Mouse (Mus musculus): Measurements from ENCODE around the gene Sorl1. TPM values are rescaled to one million over a fixed set of nuclear protein-coding genes. Genes with fewer than 3 reads are reported as not detected.

The Sorl1 gene
- polyA plus RNA-seq, 1 experiment from 2014 or later = 5.0 TPM

DNA sequence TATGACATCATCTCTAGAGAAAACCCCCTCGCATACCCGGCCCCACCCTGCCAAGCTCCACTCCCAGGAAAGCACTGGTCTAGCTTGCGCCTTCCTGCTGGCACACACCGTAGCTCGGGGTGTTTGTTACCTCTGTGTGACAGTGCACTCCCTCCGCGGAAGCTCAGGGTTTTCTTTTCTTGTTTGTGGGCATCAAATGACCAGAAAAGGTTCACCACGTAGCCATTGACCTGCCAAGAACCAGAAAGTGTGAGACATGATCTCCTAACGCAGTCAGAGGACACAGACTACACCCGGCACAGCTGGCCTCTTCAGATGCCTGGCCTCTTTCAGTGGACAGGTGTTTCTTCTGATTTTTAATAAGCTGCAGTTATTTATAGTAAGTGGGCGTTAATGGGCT lies 139.8 kb downstream of the Sorl1 start:
- ATAC-seq (ENCODE audit: insufficient number of reproducible peaks, low FRiP score, low TSS enrichment, low read depth) = no peak
- 80% methylated on average over 11 of the region's 11 CpGs for WGBS
- H3K27me3 ChIP-seq = no peaks in the 10 kb centered on the region
- H3K4me1 ChIP-seq = 0 out of 2 replicates have a peak, but pooled peaks cover 2% of the 10 kb centered on the region
- H3K4me2 ChIP-seq = no peak overlapping the region
- no peak overlapping the region for H3K4me3 ChIP-seq
- 0 out of 2 replicates have a peak, but pooled peaks cover 4% of the 10 kb centered on the region for H3K36me3 ChIP-seq
- no peak overlapping the region for H3K9ac ChIP-seq
- H3K27ac ChIP-seq = no peak overlapping the region
- H3K9me3 ChIP-seq = no peaks in the 10 kb centered on the region

DNA sequence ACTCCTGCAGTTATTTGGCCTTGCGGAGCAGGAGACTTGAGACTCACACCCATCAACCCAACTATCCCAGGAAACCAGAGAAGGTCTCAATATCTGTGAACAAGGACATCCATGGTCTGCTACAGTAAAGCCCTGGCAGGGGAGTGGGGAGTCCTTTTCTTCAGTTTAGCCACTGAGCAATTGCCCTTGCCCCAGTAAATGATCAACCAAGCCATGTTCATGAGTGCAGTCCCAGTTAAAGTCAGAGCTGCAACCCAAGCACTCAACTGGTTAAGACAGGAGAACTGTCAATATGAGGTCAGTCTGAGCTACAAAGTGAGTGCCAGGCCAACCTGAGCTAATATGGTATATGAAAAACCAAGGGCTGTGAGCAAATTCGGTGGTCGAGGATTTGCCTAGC lies 140.8 kb downstream of the Sorl1 start:
- 88% methylated on average over 3 of the region's 3 CpGs for WGBS
- Histone ChIP-seq H3K4me3 (no peak overlapping the region), H3K27me3 (no peaks in the 10 kb centered on the region), H3K36me3 (0 out of 2 replicates have a peak, but pooled peaks cover 4% of the 10 kb centered on the region), H3K4me1 (0 out of 2 replicates have a peak, but pooled peaks cover 2% of the 10 kb centered on the region), H3K9me3 (no peaks in the 10 kb centered on the region), H3K9ac (no peak overlapping the region), H3K27ac (no peak overlapping the region), H3K4me2 (no peak overlapping the region)
- no peak for ATAC-seq (ENCODE audit: insufficient number of reproducible peaks, low FRiP score, low TSS enrichment, low read depth)

DNA sequence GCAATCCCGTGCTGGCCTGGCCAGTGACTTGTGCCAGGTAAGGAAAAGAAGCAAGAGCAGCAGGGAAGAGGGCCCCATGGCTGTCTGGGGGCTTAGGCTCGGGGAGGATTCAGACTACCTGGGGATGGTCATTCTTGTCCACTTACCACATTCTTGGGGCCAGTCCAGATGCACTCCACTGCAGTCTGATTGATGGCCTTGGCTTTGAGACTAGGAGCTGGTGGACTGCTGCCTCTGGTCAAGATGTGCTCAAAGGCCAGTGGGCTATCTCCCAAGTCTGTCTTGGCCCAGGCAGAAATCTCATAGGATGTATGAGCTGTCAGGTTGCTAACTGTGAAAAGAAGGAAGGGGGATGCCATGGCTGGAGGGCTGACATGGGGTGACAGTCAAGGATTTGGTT lies 141.3 kb downstream of the Sorl1 start:
- 0 out of 2 replicates have a peak, but pooled peaks cover 2% of the 10 kb centered on the region for H3K4me1 ChIP-seq
- no peak for ATAC-seq (ENCODE audit: insufficient number of reproducible peaks, low FRiP score, low TSS enrichment, low read depth)
- no peaks in the 10 kb centered on the region for H3K9me3 ChIP-seq
- no peak overlapping the region for H3K27ac ChIP-seq
- no peaks in the 10 kb centered on the region for H3K27me3 ChIP-seq
- no peak overlapping the region for H3K4me2 ChIP-seq
- WGBS = 65% methylated on average over 2 of the region's 2 CpGs
- H3K9ac ChIP-seq = no peak overlapping the region
- no peak overlapping the region for H3K4me3 ChIP-seq
- H3K36me3 ChIP-seq = 0 out of 2 replicates have a peak, but pooled peaks cover 4% of the 10 kb centered on the region

DNA sequence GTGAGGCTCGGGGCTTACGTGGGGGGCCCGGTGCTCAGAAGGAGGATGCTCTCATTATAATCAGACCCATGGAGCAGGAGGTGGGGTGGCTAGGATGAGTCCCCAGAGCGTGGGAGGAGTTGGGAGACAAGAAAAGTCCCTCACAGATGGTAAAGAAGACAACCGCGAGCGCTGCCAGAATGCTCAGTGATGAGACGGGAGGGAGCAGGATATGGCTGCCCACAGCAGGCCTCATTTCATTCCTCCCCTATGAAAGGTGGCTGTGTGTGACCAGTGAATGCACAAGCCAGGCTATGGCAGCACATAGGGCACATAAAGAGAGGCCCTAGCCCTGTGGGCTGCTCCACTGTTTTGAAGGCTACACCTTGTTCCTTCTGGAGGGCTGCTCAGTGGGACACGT lies 142.1 kb downstream of the Sorl1 start:
- 75% methylated on average over 9 of the region's 9 CpGs for WGBS
- Histone ChIP-seq H3K27me3 (no peaks in the 10 kb centered on the region), H3K9me3 (no peaks in the 10 kb centered on the region), H3K36me3 (0 out of 2 replicates have a peak, but pooled peaks cover 7% of the 10 kb centered on the region), H3K4me3 (no peak overlapping the region), H3K9ac (no peak overlapping the region), H3K27ac (no peak overlapping the region), H3K4me2 (no peak overlapping the region), H3K4me1 (0 out of 2 replicates have a peak, but pooled peaks cover 2% of the 10 kb centered on the region)
- no peak for ATAC-seq (ENCODE audit: insufficient number of reproducible peaks, low FRiP score, low TSS enrichment, low read depth)

DNA sequence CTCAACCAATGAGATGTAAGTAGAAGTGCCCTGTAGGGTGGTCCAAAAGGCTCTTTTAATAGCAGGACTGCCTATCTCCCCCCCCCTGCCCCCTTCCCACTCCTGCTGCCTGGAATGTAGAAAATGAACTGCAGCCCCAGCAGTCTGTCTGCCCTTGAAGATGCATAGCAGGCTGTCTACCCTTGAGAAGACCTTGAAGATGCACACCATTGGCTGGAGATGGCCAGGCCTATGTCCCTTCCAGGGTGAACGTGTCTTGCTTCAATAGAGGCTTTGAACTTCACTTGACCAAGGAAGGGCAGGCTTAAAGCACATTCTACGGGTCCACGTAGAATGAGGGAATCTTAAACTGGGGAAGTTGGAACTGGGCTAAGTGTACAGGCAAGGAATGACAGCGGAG lies 142.8 kb downstream of the Sorl1 start:
- Histone ChIP-seq H3K27ac (no peak overlapping the region), H3K4me2 (no peak overlapping the region)
- WGBS = 75% methylated on average over 4 of the region's 4 CpGs

DNA sequence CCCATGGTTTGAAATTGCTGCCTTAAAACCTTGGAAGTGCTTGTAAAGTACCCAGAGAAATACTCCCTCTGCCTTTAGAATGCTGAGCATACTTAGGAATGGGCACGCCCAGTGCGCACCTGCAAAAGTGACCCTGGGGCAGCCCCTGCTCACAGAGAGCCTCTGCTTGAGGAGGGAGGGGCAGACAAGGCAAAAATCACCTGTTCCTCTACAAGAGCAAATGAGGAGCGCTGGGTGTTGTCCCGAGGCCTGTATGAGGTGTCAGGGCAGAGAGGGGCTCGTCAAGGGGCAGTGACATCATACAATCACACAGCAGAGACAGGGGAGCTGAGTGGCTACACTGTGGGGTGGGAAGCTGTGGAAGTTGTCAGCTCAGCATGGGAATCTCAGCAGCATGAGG lies 143.3 kb downstream of the Sorl1 start:
- H3K27ac ChIP-seq = no peak overlapping the region
- 0 out of 2 replicates have a peak, but pooled peaks cover 7% of the 10 kb centered on the region for H3K36me3 ChIP-seq
- 0 out of 2 replicates have a peak, but pooled peaks cover 2% of the 10 kb centered on the region for H3K4me1 ChIP-seq
- no peaks in the 10 kb centered on the region for H3K27me3 ChIP-seq
- WGBS = 70% methylated on average over 5 of the region's 5 CpGs
- no peak for ATAC-seq (ENCODE audit: insufficient number of reproducible peaks, low FRiP score, low TSS enrichment, low read depth)
- no peaks in the 10 kb centered on the region for H3K9me3 ChIP-seq
- no peak overlapping the region for H3K4me3 ChIP-seq
- no peak overlapping the region for H3K9ac ChIP-seq
- no peak overlapping the region for H3K4me2 ChIP-seq

More for the DNA sequence above, 142.8 kb downstream of the Sorl1 start:
- Histone ChIP-seq H3K9ac (no peak overlapping the region), H3K4me3 (no peak overlapping the region), H3K27me3 (no peaks in the 10 kb centered on the region), H3K36me3 (0 out of 2 replicates have a peak, but pooled peaks cover 7% of the 10 kb centered on the region), H3K4me1 (0 out of 2 replicates have a peak, but pooled peaks cover 2% of the 10 kb centered on the region), H3K9me3 (no peaks in the 10 kb centered on the region)
- ATAC-seq (ENCODE audit: insufficient number of reproducible peaks, low FRiP score, low TSS enrichment, low read depth) = no peak

DNA sequence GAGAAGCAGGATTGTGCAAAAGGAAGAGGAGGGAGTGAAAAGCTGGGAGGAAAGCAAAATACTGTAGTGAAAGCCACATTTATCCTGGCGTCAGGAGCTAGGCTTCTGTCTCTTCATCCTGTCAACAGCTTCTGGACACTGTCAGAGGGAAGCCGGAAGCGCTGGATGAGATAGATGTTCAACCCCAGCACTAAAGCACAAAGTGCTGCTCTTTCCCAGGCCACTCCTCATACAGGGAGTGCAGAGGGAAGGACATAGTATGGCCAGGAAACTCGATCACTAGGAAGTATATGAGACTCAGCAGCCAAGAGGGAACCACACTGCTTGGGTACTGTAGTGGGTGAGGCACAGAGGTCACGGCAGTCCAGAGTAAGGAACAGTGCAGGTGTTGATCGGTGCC lies 145.7 kb downstream of the Sorl1 start:
- no peaks in the 10 kb centered on the region for H3K9me3 ChIP-seq
- 0 out of 2 replicates have a peak, but pooled peaks cover 2% of the 10 kb centered on the region for H3K4me1 ChIP-seq
- no peak overlapping the region for H3K4me2 ChIP-seq
- no peaks in the 10 kb centered on the region for H3K27me3 ChIP-seq
- no peak overlapping the region for H3K4me3 ChIP-seq
- no peak overlapping the region for H3K9ac ChIP-seq
- ATAC-seq (ENCODE audit: insufficient number of reproducible peaks, low FRiP score, low TSS enrichment, low read depth) = no peak
- H3K36me3 ChIP-seq = 0 out of 2 replicates have a peak, but pooled peaks cover 3% of the 10 kb centered on the region
- no peak overlapping the region for H3K27ac ChIP-seq
- 89% methylated on average over 6 of the region's 6 CpGs for WGBS

DNA sequence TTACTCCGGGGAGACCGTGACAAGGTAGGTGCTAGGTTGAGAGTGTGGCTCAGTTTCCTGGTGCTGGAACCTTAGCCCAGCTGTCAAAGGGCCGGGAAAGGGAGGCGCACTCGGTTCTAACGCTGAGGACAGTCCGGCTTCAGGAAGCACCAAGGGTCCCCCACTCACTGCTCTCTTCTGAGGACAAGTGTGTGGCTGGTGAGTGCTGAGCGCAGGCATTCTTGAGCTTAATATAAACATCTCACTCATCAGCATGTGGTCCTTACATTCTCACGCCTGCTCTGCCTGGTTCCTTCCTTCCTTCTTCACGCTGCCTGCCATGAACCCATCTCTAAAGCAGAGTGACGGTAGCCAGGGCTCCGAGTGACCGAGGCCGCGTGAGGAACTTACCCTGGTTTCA lies 148.1 kb downstream of the Sorl1 start:
- Histone ChIP-seq H3K4me3 (no peak overlapping the region), H3K27ac (no peak overlapping the region), H3K27me3 (no peaks in the 10 kb centered on the region), H3K9ac (no peak overlapping the region), H3K4me2 (no peak overlapping the region), H3K4me1 (no peaks in the 10 kb centered on the region), H3K36me3 (0 out of 2 replicates have a peak, but pooled peaks cover 3% of the 10 kb centered on the region), H3K9me3 (no peaks in the 10 kb centered on the region)
- ATAC-seq (ENCODE audit: insufficient number of reproducible peaks, low FRiP score, low TSS enrichment, low read depth) = no peak
- 82% methylated on average over 15 of the region's 15 CpGs for WGBS

DNA sequence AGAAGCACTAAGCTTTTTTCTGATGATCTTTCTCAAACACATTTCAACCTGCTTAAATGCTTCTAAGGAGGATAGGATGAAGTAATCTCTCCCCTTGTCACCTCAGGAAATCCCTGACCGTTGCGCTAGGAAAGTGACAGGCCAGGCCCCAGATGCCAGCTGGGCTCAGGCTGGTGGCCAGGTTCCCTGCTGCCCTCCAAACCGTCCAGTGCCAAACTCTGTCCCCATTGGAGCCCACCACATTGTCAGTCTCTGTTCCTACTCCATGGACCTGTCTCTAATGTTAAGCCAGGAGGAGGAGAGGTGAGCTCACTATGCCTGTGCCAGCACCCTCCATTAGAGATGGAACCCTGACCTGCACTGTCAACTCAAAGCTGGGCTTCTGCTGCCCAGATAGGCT lies 149.4 kb downstream of the Sorl1 start:
- no peak overlapping the region for H3K9ac ChIP-seq
- H3K4me3 ChIP-seq = no peak overlapping the region
- H3K4me2 ChIP-seq = no peak overlapping the region
- H3K4me1 ChIP-seq = no peaks in the 10 kb centered on the region
- WGBS = 74% methylated on average over 3 of the region's 3 CpGs
- H3K27ac ChIP-seq = no peak overlapping the region
- H3K27me3 ChIP-seq = no peaks in the 10 kb centered on the region
- ATAC-seq (ENCODE audit: insufficient number of reproducible peaks, low FRiP score, low TSS enrichment, low read depth) = no peak
- H3K36me3 ChIP-seq = 0 out of 2 replicates have a peak, but pooled peaks cover 3% of the 10 kb centered on the region
- H3K9me3 ChIP-seq = no peaks in the 10 kb centered on the region

DNA sequence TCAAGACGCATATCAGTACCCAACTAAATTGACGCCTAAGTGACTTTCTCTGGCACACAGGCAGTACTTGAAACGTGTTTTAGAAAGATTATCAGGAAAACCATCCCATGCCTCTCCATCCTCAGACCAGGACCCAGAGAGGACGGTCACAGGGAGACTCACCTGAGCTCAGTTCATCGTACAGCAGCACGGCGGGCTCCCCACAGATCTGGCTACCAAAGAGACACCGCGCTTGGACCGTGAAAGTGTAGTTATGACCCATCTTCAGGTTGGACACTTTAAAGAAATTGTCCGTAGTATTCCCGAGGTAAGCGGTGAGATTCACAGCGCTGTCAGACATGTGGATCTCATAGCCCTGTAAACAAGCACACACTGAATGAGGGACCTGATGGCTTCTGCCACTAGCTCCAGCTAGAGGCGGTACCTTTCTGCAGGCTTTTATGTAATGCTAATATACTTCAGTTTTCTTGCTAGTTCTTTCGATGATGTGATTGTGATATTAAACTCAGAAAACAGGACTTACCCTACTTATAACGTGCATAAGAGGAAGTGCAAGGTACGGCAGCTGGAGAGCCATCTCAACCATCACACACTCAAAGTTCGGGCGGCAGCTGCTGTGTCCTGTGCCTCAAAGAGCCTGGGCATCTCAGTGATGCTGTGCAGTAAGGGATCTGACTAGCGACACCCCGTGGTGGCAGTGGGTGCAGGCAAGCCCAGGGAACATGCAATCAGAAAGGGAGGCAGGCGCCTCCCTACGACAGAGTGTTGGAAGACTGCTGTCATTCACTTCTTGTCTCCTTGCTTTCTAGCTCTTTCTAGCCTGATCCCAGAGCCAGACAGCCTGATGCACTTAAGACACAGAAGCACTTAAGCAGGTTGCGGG lies 150.1 kb downstream of the Sorl1 start:
- H3K27me3 ChIP-seq = no peaks in the 10 kb centered on the region
- 0 out of 2 replicates have a peak, but pooled peaks have one; percentile 58 for ATAC-seq (ENCODE audit: insufficient number of reproducible peaks, low FRiP score, low TSS enrichment, low read depth)
- 69% methylated on average over 25 of the region's 25 CpGs for WGBS
- no peak overlapping the region for H3K9ac ChIP-seq
- no peak overlapping the region for H3K4me2 ChIP-seq
- H3K27ac ChIP-seq = no peak overlapping the region
- H3K9me3 ChIP-seq = no peaks in the 10 kb centered on the region
- H3K4me3 ChIP-seq = no peak overlapping the region
- peaks cover 9% of the 10 kb centered on the region; the same call in 1 of the 2 replicates for H3K36me3 ChIP-seq
- H3K4me1 ChIP-seq = no peaks in the 10 kb centered on the region

DNA sequence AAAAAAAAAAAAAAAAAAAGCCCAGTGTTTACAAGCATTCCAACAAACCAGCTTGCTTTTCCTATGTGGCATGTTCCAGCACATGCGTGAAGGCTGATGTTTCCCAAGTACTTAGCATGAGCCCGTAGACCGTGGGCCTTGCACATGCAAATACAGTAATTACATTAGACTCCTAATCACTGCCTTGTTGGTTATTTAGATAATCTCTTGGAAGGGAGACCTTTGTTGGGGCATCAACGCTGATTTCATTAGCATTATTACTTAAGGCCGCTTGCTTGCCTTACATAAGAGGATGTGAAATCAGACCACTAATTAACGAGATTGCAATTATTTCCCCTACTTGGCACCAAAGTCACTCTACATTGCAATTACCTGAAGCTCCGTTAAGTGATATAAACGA lies 154.1 kb downstream of the Sorl1 start:
- Histone ChIP-seq H3K27me3 (no peaks in the 10 kb centered on the region), H3K36me3 (peaks cover 9% of the 10 kb centered on the region; the same call in 1 of the 2 replicates), H3K4me2 (no peak overlapping the region), H3K4me3 (no peak overlapping the region), H3K9me3 (no peaks in the 10 kb centered on the region), H3K27ac (no peak overlapping the region), H3K4me1 (no peaks in the 10 kb centered on the region), H3K9ac (no peak overlapping the region)
- no peak for ATAC-seq (ENCODE audit: insufficient number of reproducible peaks, low FRiP score, low TSS enrichment, low read depth)
- WGBS = 71% methylated on average over 8 of the region's 8 CpGs

All from limb, embryonic 15.5 days (tissue).